Mouse (Mus musculus): ENCODE measurements around the gene Adk. TPM values are rescaled to one million over a fixed set of nuclear protein-coding genes. Genes with fewer than 3 reads are reported as not detected.

The Adk gene
- total RNA-seq, 2 experiments from 2014 or later: 65.1 to 77.9 TPM

GRCm38 (mm10) chr14:21251386-21251785, 199.0 kb downstream of the Adk start:
- DNase-seq (ENCODE audit: low spot score in 2 of 2): no peak

DNA sequence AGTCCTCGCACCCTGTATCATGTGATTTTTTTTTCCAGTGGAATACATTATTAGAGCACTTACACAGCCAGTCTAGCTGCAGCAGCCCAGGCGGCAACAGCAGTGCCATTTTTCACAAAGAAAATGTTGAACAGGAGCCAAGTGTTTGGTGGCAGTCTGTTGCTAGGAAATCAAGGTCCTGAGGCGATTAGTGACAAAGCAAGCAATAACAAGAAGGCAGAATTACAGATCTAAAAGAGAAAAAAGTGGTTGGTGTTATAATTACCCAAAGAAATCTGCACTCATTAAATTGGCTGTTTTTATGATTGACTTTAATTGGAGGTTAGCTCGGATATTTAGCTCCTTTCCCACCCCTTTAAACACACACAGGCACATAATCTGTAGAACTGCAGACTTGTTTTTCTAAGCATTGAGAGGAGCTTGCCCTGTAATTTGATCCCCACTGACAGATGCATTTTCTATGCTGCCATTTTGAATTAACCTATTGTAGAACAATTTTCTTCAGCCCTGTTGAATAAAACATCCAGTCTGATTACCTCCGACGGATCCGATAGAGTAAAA, 200.0 kb downstream of the Adk start:
- DNase-seq (ENCODE audit: low spot score in 2 of 2): peak in 1 of 2 experiments; percentile 29

- DNase-seq (ENCODE audit: low spot score in 2 of 2): no peak
Observed at GRCm38 (mm10) chr14:21253321-21253992, 201.1 kb downstream of the Adk start.

DNA sequence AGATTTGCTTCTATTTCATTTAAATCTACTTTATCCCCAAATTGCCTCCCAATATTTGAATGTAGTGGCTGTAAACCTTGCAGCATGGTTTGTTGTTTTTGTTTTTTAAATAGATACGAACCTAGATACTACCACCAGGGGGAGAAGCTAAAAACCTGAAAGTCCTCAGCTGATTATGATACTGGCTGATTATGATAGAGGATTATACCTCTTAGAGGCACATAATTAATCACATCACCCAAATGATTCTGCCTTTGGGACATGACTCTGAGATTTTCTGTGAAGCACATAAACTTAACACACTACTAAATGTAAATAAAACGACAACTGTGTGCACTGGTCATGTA, 201.6 kb downstream of the Adk start:
- DNase-seq (ENCODE audit: low spot score in 2 of 2): no peak

DNA sequence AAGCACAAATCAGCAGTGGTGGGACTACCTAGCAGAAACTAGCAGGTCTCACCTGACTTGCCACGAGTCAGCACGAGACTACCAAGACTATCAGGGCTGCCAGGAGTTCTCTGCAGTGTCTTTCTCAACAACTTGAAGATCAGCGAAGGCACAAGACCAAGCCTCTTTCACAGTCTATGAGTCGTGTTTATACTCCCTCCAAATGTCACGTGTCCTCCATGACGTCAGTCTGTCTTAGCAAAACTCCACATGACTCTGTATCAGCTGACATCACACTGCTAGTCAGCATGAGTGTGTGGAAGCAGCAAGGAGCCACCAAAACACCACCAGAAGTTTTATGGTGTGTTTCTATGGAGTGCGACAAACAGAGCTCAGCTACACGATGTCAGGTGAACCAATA, 215.9 kb downstream of the Adk start:
- no peak for DNase-seq (ENCODE audit: low spot score in 2 of 2)

- DNase-seq (ENCODE audit: low spot score in 2 of 2): no peak
Observed at GRCm38 (mm10) chr14:21271472-21271871, 219.1 kb downstream of the Adk start.

- no peak for DNase-seq (ENCODE audit: low spot score in 2 of 2)
Observed at GRCm38 (mm10) chr14:21275786-21276185, 223.4 kb downstream of the Adk start.

DNA sequence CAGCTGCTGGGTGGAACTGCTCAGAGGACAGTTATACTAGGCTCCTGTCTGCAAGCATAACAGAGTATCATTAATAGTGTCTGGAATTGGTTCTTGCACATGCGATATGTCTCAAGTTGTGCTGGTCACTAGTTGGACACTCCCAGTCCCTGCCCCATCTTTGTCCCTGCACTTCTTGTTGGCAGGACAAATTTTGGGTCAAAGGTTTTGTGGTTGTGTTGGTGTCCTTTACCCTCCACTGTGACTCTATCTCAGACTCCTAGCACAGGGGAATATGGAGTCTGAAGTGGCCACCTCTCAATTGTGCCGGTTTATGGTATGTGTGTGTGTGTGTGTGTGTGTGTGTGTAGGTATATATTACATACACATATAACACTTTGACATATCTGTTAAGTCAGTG, 225.9 kb downstream of the Adk start:
- DNase-seq (ENCODE audit: low spot score in 2 of 2): no peak

GRCm38 (mm10) chr14:21278907-21279535, 226.6 kb downstream of the Adk start:
- no peak for DNase-seq (ENCODE audit: low spot score in 2 of 2)

GRCm38 (mm10) chr14:21280451-21280850, 228.1 kb downstream of the Adk start:
- no peak for DNase-seq (ENCODE audit: low spot score in 2 of 2)

DNA sequence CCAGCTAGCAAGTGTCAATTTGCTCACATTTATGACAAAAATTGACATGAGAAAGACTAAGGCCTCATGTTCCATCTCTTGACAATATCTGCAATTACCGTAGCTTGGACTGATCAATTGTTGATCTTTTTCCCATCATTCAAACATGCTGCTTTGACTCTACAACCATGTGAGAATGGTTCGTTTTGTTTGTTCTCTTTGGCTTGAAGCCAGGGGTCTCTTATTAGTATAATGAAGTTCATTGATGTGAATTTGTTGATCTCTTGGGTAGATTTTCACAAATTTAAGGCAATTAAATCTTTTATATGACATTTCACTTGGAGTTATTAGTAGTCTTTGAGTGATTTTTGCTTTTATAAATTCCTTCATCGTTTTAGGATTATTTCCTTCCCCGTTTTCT, 229.1 kb downstream of the Adk start:
- DNase-seq (ENCODE audit: low spot score in 2 of 2): no peak

- no peak for DNase-seq (ENCODE audit: low spot score in 2 of 2)
Observed at GRCm38 (mm10) chr14:21284116-21284515, 231.7 kb downstream of the Adk start.

- DNase-seq (ENCODE audit: low spot score in 2 of 2): no peak
Observed at GRCm38 (mm10) chr14:21284847-21285246, 232.5 kb downstream of the Adk start.

- DNase-seq (ENCODE audit: low spot score in 2 of 2): no peak
Observed at GRCm38 (mm10) chr14:21286274-21286673, 233.9 kb downstream of the Adk start.

DNA sequence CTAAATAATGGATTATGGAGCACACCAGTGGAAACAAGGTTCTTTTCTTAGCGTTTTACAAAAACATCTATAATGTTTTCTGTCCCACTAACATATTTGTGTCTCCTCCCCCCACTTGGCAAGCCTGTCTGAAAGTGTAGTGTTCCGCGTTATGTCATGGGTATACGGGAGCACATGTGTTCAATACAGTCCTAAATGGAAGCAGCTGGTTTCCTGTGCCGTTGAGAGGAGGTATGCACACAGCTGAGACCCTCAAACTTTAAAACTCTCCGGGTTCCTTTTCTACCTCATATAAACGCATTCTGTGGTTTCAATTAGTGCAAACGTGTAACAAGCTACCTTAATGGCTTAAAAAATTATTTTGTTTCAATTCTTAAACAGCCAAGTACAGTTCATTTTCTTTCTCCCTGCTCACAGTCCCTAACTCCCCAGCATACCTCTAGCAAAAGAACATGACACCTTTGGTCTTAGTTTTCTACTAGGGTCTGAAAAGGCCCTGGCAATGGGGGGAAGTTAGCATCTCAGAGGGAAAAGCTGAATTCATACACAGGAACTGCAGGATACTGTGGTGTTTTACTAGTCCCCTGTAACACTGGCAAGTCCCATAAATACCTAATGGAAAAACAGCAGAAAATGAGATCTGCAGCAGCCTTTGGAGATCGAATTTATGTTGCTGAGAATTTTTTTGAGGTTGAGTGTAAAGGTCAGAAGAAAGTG, 235.5 kb downstream of the Adk start:
- no peak for DNase-seq (ENCODE audit: low spot score in 2 of 2)

- no peak for DNase-seq (ENCODE audit: low spot score in 2 of 2)
Observed at GRCm38 (mm10) chr14:21299743-21300142, 247.4 kb downstream of the Adk start.

- DNase-seq (ENCODE audit: low spot score in 2 of 2): no peak
Observed at GRCm38 (mm10) chr14:21304815-21305214, 252.4 kb downstream of the Adk start.

GRCm38 (mm10) chr14:21308349-21308936, 256.1 kb downstream of the Adk start:
- DNase-seq (ENCODE audit: low spot score in 2 of 2): no peak

DNA sequence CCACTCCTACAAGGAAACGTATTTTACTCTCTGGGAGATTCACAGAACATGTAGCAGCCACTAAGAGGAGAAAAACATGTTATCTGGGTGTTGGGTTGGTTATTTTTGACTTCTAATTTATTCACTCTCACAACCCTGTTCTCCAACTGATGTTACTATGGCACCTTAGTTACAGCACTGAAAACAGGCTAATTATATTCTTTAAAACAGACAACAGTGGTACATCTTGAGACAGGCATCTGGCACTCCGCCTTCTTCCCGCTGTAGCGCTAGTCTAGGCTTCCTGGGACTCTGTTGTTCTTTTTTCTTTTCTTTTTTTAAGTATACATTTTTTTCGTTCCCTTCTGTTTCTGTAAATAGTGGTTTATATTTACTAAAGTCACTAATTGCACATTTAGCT, 258.2 kb downstream of the Adk start:
- DNase-seq (ENCODE audit: low spot score in 2 of 2): peak; percentile 42 to 63

GRCm38 (mm10) chr14:21313561-21314342, 261.4 kb downstream of the Adk start:
- no peak for DNase-seq (ENCODE audit: low spot score in 2 of 2)

DNA sequence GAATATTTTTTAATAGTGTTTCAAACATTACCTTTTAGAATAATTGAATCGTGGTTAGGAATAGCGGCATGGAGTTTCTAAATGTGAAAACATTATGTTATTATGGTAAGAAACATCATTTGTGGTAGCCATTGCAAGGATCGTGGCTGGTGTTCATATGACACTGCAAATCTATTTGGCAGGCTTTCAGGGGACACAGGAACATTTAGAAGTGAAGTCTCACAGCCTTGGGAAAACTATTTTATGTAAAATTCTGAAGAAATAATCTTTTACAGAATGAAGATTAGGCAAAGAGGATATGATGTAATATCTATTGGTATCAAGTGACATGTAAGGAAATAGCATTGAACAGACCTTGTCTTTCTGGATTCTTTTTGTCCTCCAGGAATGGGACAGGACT, 262.1 kb downstream of the Adk start:
- no peak for DNase-seq (ENCODE audit: low spot score in 2 of 2)

Data from left cerebral cortex, adult 18-20 months (tissue).